9 mouse cellular contexts compared by ENCODE assay signal in the genomic region with DNA sequence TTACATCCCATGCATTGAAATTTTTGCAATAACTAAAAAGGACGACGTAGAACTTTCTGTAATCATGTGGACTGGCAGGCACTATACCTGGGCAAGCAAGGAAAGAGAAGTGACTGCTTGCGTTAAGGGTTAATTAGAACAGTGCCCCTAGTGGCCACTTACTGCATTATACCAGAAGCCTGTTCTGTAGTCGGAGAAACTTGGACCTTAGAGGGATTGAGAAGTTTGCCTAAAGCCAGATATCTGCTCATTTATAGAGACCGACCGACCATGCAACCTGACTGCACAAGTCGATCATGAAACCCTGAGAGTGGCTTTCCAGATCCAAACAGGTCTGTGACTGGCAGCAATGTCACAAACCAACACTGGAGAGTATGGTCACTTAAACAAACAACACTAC. TPM values are rescaled to one million over a fixed set of nuclear protein-coding genes. Genes with fewer than 3 reads are reported as not detected.
DNase-seq lines count a peak whose midpoint lies in the region; ATAC-seq lines count a peak whose summit lies in the region.
"Had no signal": no experiment of that assay in that cellular context is flagged by ENCODE, and none has a peak within 500 bp of the region (broad histone marks: within the 10 kb centered on the region; RNA-seq: fewer than 3 reads in every experiment).

No protein-coding gene starts in this region.

- H3K27ac ChIP-seq in midbrain, embryonic 10.5 days (replicated peaks) = no peak overlapping the region
- no peak overlapping the region for H3K27ac ChIP-seq in midbrain, embryonic 13.5 days
- H3K27ac ChIP-seq in liver, embryonic 16.5 days (ENCODE audit: low read length) = peak overlapping the region; percentile 94

- H3K27me3 ChIP-seq in midbrain, embryonic 10.5 days (ENCODE audit: low read depth, poor library complexity, severe bottlenecking) = no peaks in the 10 kb centered on the region
- H3K27me3 ChIP-seq in midbrain, embryonic 13.5 days = no peaks in the 10 kb centered on the region
- no peaks in the 10 kb centered on the region for H3K27me3 ChIP-seq in liver, embryonic 16.5 days (ENCODE audit: control insufficient read depth, insufficient read depth, low read depth, low read length)

- DNase-seq in adrenal gland, postnatal 14 days = peak; percentile 48
- no peak for DNase-seq in adrenal gland, adult 2 months
- DNase-seq in midbrain, embryonic 10.5 days (ENCODE audit: low spot score) = peak; percentile 61
- DNase-seq in spleen, postnatal 4 days (ENCODE audit: low spot score in 2 of 2) = peak; percentile 78 to 87
- no peak for DNase-seq in right cerebral cortex, postnatal 25 days

- no peak overlapping the region for H3K9ac ChIP-seq in midbrain, embryonic 13.5 days (replicated peaks)
- no peak overlapping the region for H3K9ac ChIP-seq in liver, embryonic 16.5 days (ENCODE audit: low read depth, low read length)

- ATAC-seq in midbrain, embryonic 13.5 days = no peak
- peak; percentile 11 to 30; a peak in 1 of 4 replicates for ATAC-seq in hematopoietic stem cell, adult 5-6 weeks (replicated peaks in 1 of 2; ENCODE audit: insufficient read depth in 1 of 2, low FRiP score in 2 of 2, low TSS enrichment in 1 of 2, low read depth in 1 of 2, poor library complexity in 2 of 2, severe bottlenecking in 2 of 2)
- no peak for ATAC-seq in liver, embryonic 16.5 days (ENCODE audit: low read depth)

- 22% methylated on average over 7 of the region's 7 CpGs for whole genome bisulfite sequencing in midbrain, embryonic 10.5 days
- WGBS in midbrain, embryonic 13.5 days = 28% methylated on average over 7 of the region's 7 CpGs
- WGBS in liver, embryonic 16.5 days (ENCODE audit: insufficient replicate concordance) = 6% methylated on average over 7 of the region's 7 CpGs

- no peak overlapping the region for H3K4me3 ChIP-seq in midbrain, embryonic 10.5 days
- H3K4me3 ChIP-seq in midbrain, embryonic 13.5 days (replicated peaks) = no peak overlapping the region
- no peak overlapping the region for H3K4me3 ChIP-seq in liver, embryonic 16.5 days (ENCODE audit: low read depth, low read length)
- H3K4me3 ChIP-seq: myocyte had no signal

- H3K4me2 ChIP-seq in midbrain, embryonic 13.5 days (replicated peaks) = no peak overlapping the region
- no peak overlapping the region for H3K4me2 ChIP-seq in liver, embryonic 16.5 days (ENCODE audit: low read depth, low read length)

- no peaks in the 10 kb centered on the region for H3K4me1 ChIP-seq in midbrain, embryonic 10.5 days
- H3K4me1 ChIP-seq in midbrain, embryonic 13.5 days (replicated peaks) = no peaks in the 10 kb centered on the region
- peaks cover 69% of the 10 kb centered on the region for H3K4me1 ChIP-seq in liver, embryonic 16.5 days (ENCODE audit: control insufficient read depth, low read depth, low read length)

- H3K9me3 ChIP-seq in midbrain, embryonic 10.5 days (replicated peaks) = no peaks in the 10 kb centered on the region
- H3K9me3 ChIP-seq in midbrain, embryonic 13.5 days = no peaks in the 10 kb centered on the region
- no peaks in the 10 kb centered on the region for H3K9me3 ChIP-seq in liver, embryonic 16.5 days (replicated peaks; ENCODE audit: control insufficient read depth, low read length)

- H3K36me3 ChIP-seq in midbrain, embryonic 10.5 days = no peaks in the 10 kb centered on the region
- no peaks in the 10 kb centered on the region for H3K36me3 ChIP-seq in midbrain, embryonic 13.5 days
- no peaks in the 10 kb centered on the region for H3K36me3 ChIP-seq in liver, embryonic 16.5 days (ENCODE audit: control insufficient read depth, insufficient read depth)

RNA-seq across cellular contexts. Expression of a gene that starts 8.0 kb away (rescaled TPM):
- 35.5 and 54.3 TPM in 2 replicates for total RNA-seq in adrenal gland, postnatal 14 days (2021)
- 10 to 100 TPM; 17.3 to 24.3 TPM for total RNA-seq in adrenal gland, adult 2 months (2021)
- 40.2 and 56.5 TPM in 2 replicates for polyA plus RNA-seq in adrenal gland, adult 2 months (2012; rRNA removed)
- 116 and 163 TPM in 2 replicates for polyA plus RNA-seq in midbrain, embryonic 10.5 days (2016; fragmentation: Nextera tagmentation; extraction: Ambion mirVana)
- polyA plus RNA-seq in midbrain, embryonic 13.5 days (2015; fragmentation: Nextera tagmentation; extraction: Ambion mirVana) = 189 and 212 TPM in 2 replicates
- total RNA-seq in hematopoietic stem cell, adult 5-6 weeks (2017) = 565 and 601 TPM in 2 replicates
- 45.0 and 50.6 TPM in 2 replicates for polyA plus RNA-seq in liver, embryonic 16.5 days (2015; fragmentation: Nextera tagmentation; extraction: Ambion mirVana)

RNA-seq across cellular contexts. Expression of a gene that starts 43.1 kb away (rescaled TPM):
- 0.26 and 1.6 TPM in 2 replicates for total RNA-seq in adrenal gland, postnatal 14 days (2021)
- total RNA-seq in adrenal gland, adult 2 months (2021) = 1 to 10 TPM; 1.1 to 1.3 TPM
- 1.8 and 2.0 TPM in 2 replicates for polyA plus RNA-seq in adrenal gland, adult 2 months (2012; rRNA removed)
- polyA plus RNA-seq in midbrain, embryonic 10.5 days (2016; fragmentation: Nextera tagmentation; extraction: Ambion mirVana) = 0.36 and 0.74 TPM in 2 replicates
- polyA plus RNA-seq in midbrain, embryonic 13.5 days (2015; fragmentation: Nextera tagmentation; extraction: Ambion mirVana) = 0.08 and 0.13 TPM in 2 replicates
- 0.25 TPM in 1 of 2 replicates, not detected in the other for total RNA-seq in hematopoietic stem cell, adult 5-6 weeks (2017)
- 0.37 and 0.39 TPM in 2 replicates for polyA plus RNA-seq in liver, embryonic 16.5 days (2015; fragmentation: Nextera tagmentation; extraction: Ambion mirVana)
- polyA plus RNA-seq: myocyte had no signal

RNA-seq across cellular contexts. Expression of a gene that starts 48.7 kb away (rescaled TPM):
- 8.1 and 10.1 TPM in 2 replicates for total RNA-seq in adrenal gland, postnatal 14 days (2021)
- 10 to 100 TPM in 1 of 2 experiments, 1 to 10 TPM in 1; 7.3 to 12.5 TPM for total RNA-seq in adrenal gland, adult 2 months (2021)
- 16.5 and 20.4 TPM in 2 replicates for polyA plus RNA-seq in adrenal gland, adult 2 months (2012; rRNA removed)
- polyA plus RNA-seq in midbrain, embryonic 10.5 days (2016; fragmentation: Nextera tagmentation; extraction: Ambion mirVana) = 13.0 and 13.1 TPM in 2 replicates
- 4.0 and 6.0 TPM in 2 replicates for polyA plus RNA-seq in midbrain, embryonic 13.5 days (2015; fragmentation: Nextera tagmentation; extraction: Ambion mirVana)
- 3.4 and 4.9 TPM in 2 replicates for total RNA-seq in hematopoietic stem cell, adult 5-6 weeks (2017)
- polyA plus RNA-seq in liver, embryonic 16.5 days (2015; fragmentation: Nextera tagmentation; extraction: Ambion mirVana) = 1.4 and 1.6 TPM in 2 replicates

RNA-seq across cellular contexts. Expression of a gene that starts 50.9 kb away (rescaled TPM):
- total RNA-seq in adrenal gland, postnatal 14 days (2021) = 4.0 and 4.2 TPM in 2 replicates
- total RNA-seq in adrenal gland, adult 2 months (2021) = 1 to 10 TPM; 2.0 to 2.8 TPM
- 9.1 and 11.2 TPM in 2 replicates for polyA plus RNA-seq in adrenal gland, adult 2 months (2012; rRNA removed)
- 3.8 and 3.9 TPM in 2 replicates for polyA plus RNA-seq in midbrain, embryonic 10.5 days (2016; fragmentation: Nextera tagmentation; extraction: Ambion mirVana)
- polyA plus RNA-seq in midbrain, embryonic 13.5 days (2015; fragmentation: Nextera tagmentation; extraction: Ambion mirVana) = 0.96 and 1.3 TPM in 2 replicates
- total RNA-seq in hematopoietic stem cell, adult 5-6 weeks (2017) = 114 and 161 TPM in 2 replicates
- 8.3 and 9.1 TPM in 2 replicates for polyA plus RNA-seq in liver, embryonic 16.5 days (2015; fragmentation: Nextera tagmentation; extraction: Ambion mirVana)

Comparison
In these comparisons a context has a peak if more than half of its experiments do, and no peak if none do; other contexts are left out.
1. DNase-seq: peak in adrenal gland, postnatal 14 days (single experiment), midbrain, embryonic 10.5 days (single experiment) and spleen, postnatal 4 days (2 of 2); none in adrenal gland, adult 2 months (single experiment) and right cerebral cortex, postnatal 25 days (single experiment).
2. ATAC-seq: peak in hematopoietic stem cell, adult 5-6 weeks (2 of 2); none in midbrain, embryonic 13.5 days (single experiment) and liver, embryonic 16.5 days (single experiment).